Mouse (Mus musculus) ovary, adult 2 months (tissue): ENCODE results near the gene Slc22a21. TPM values are rescaled to one million over a fixed set of nuclear protein-coding genes. Genes with fewer than 3 reads are reported as not detected.

Experiments used
- polyA plus RNA-seq: library from polyadenylated mRNA; depleted of rRNA; stranded (reverse); fragments of >200 nt; gene quantifications from 2 replicates; pipeline ENCODE4 v1.2.3, GENCODE M21; 2012; rRNA removed

Slc22a21 gene
- 5.5 and 5.9 TPM in 2 replicates for polyA plus RNA-seq

GRCm38 (mm10) chr11:53979788-53980621 is at the start of gene Slc22a21:
Gene Slc22a21 (minus strand): TSS chr11:53980332.

GRCm38 (mm10) chr11:54028044-54028951 is 48.2 kb upstream of the Slc22a21 start, which contains the start of gene Slc22a4:
Gene Slc22a4 (minus strand): TSS chr11:54028090.

Other genes starting within 250 kb of the Slc22a21 start
- gene Irf1, start 210.3 kb downstream of the Slc22a21 start, polyA plus RNA-seq: 44.3 and 53.6 TPM in 2 replicates
- 1.2 and 2.3 TPM in 2 replicates for gene Gm17334, start 207.1 kb downstream of the Slc22a21 start, polyA plus RNA-seq
- 6.2 and 10.2 TPM in 2 replicates for gene Gm12216, start 121.1 kb downstream of the Slc22a21 start, polyA plus RNA-seq
- 29.3 and 30.2 TPM in 2 replicates for gene Slc22a5, start 88.7 kb downstream of the Slc22a21 start, polyA plus RNA-seq
- gene Slc22a4, start 47.8 kb upstream of the Slc22a21 start, polyA plus RNA-seq: 2.7 and 3.2 TPM in 2 replicates
- gene Pdlim4, start 88.7 kb upstream of the Slc22a21 start, polyA plus RNA-seq: 427 and 463 TPM in 2 replicates
- 22.2 and 23.2 TPM in 2 replicates for gene P4ha2, start 119.8 kb upstream of the Slc22a21 start, polyA plus RNA-seq